Mouse (Mus musculus): ENCODE results near the gene Tmsb10.

Tmsb10 gene

GRCm38 (mm10) chr6:72956199-72957092 lies 2.1 kb downstream of the Tmsb10 start:
- DNase-seq (ENCODE audit: low spot score), result peak; percentile 60

GRCm38 (mm10) chr6:72955517-72956198 lies 2.9 kb downstream of the Tmsb10 start:
- DNase-seq (ENCODE audit: low spot score), result no peak

GRCm38 (mm10) chr6:72954786-72955185 lies 3.8 kb downstream of the Tmsb10 start:
- DNase-seq (ENCODE audit: low spot score), result no peak

GRCm38 (mm10) chr6:72952967-72953366 lies 5.6 kb downstream of the Tmsb10 start:
- DNase-seq (ENCODE audit: low spot score), result no peak

- no peak for DNase-seq (ENCODE audit: low spot score)
These were observed 6.3 kb downstream of the Tmsb10 start for GRCm38 (mm10) chr6:72952221-72952620.

GRCm38 (mm10) chr6:72949161-72949756 lies 9.3 kb downstream of the Tmsb10 start:
- no peak for DNase-seq (ENCODE audit: low spot score)

GRCm38 (mm10) chr6:72948392-72948791 lies 10.2 kb downstream of the Tmsb10 start:
- no peak for DNase-seq (ENCODE audit: low spot score)

GRCm38 (mm10) chr6:72947960-72948359 lies 10.6 kb downstream of the Tmsb10 start:
- DNase-seq (ENCODE audit: low spot score), result no peak

- DNase-seq (ENCODE audit: low spot score), result peak; percentile 26
These were observed 18.1 kb downstream of the Tmsb10 start for GRCm38 (mm10) chr6:72940493-72940892.

- no peak for DNase-seq (ENCODE audit: low spot score)
These were observed 20.7 kb downstream of the Tmsb10 start for GRCm38 (mm10) chr6:72937859-72938258.

GRCm38 (mm10) chr6:72937430-72937829 lies 21.1 kb downstream of the Tmsb10 start:
- no peak for DNase-seq (ENCODE audit: low spot score)

- DNase-seq (ENCODE audit: low spot score), result no peak
These were observed 25.6 kb downstream of the Tmsb10 start for GRCm38 (mm10) chr6:72932955-72933354.

GRCm38 (mm10) chr6:72931533-72931932 lies 27.0 kb downstream of the Tmsb10 start:
- no peak for DNase-seq (ENCODE audit: low spot score)

- no peak for DNase-seq (ENCODE audit: low spot score)
These were observed 28.7 kb downstream of the Tmsb10 start for GRCm38 (mm10) chr6:72929795-72930398.

- DNase-seq (ENCODE audit: low spot score), result peak; percentile 18
These were observed 31.6 kb downstream of the Tmsb10 start for GRCm38 (mm10) chr6:72926755-72927482.

- no peak for DNase-seq (ENCODE audit: low spot score)
These were observed 32.5 kb downstream of the Tmsb10 start for GRCm38 (mm10) chr6:72926031-72926430.

- DNase-seq (ENCODE audit: low spot score), result no peak
These were observed 35.2 kb downstream of the Tmsb10 start for GRCm38 (mm10) chr6:72923381-72923780.

GRCm38 (mm10) chr6:72921081-72921480 lies 37.5 kb downstream of the Tmsb10 start:
- no peak for DNase-seq (ENCODE audit: low spot score)

GRCm38 (mm10) chr6:72918510-72919033 lies 40.0 kb downstream of the Tmsb10 start:
- no peak for DNase-seq (ENCODE audit: low spot score)

GRCm38 (mm10) chr6:72916330-72916729 lies 42.2 kb downstream of the Tmsb10 start:
- DNase-seq (ENCODE audit: low spot score), result no peak

GRCm38 (mm10) chr6:72914087-72914749 lies 44.3 kb downstream of the Tmsb10 start:
- no peak for DNase-seq (ENCODE audit: low spot score)

All from yolk sac, embryonic 10.5 days (tissue).